Mouse (Mus musculus): ENCODE measurements around the gene Prox1. TPM values are rescaled to one million over a fixed set of nuclear protein-coding genes. Genes with fewer than 3 reads are reported as not detected.

Gene Prox1
- polyA plus RNA-seq (2012; rRNA removed) (3.1 and 3.7 TPM in 2 replicates), polyA plus RNA-seq (2014; fragmentation: Nextera tagmentation; extraction: Ambion mirVana) (4.5 and 5.9 TPM in 2 replicates)

- WGBS (ENCODE audit: insufficient replicate concordance): under 1% methylated on average over 59 of the region's 62 CpGs
- Histone ChIP-seq H3K9ac (replicated peaks) (peak within 1 kb of the TSS; percentile 43), H3K9me3 (ENCODE audit: control insufficient read depth, low read length) (no peaks in the 10 kb centered on the region), H3K27ac (no peak within 1 kb of the TSS), H3K36me3 (replicated peaks; ENCODE audit: control insufficient read depth, insufficient read depth, low read depth) (no peaks in the 10 kb centered on the region), H3K4me1 (replicated peaks; ENCODE audit: control insufficient read depth in 2 of 2, insufficient read depth in 2 of 2, low read length in 1 of 2) (0 out of 4 replicates have a peak, but pooled peaks cover 0 to 3% of the 10 kb centered on the region in 2 experiments), H3K27me3 (ENCODE audit: control insufficient read depth, insufficient read depth, low read length) (peaks cover 64% of the 10 kb centered on the region), H3K4me3 (ENCODE audit: insufficient read depth in 1 of 2, low read depth in 2 of 2, low read length in 2 of 2) (peak within 1 kb of the TSS; percentile 52 to 76), H3K4me2 (ENCODE audit: low read depth) (peak within 1 kb of the TSS; percentile 51)
- DNase-seq (ENCODE audit: low read depth in 3 of 3, low spot score in 3 of 3) (peak in 1 of 3 experiments; percentile 24), ATAC-seq (ENCODE audit: insufficient read depth) (peak; percentile 38; the same call in 1 of the 2 replicates)
- no peak for TF ChIP-seq CTCF (IDR thresholded peaks at IDR 0.05; ENCODE audit: low read depth)
- TF ChIP-seq EP300 (IDR thresholded peaks at IDR 0.05; ENCODE audit: low read depth): no peak
Observed at GRCm38 (mm10) chr1:190169911-190170818, at the start of gene Prox1. Prox1 (minus strand) TSS chr1:190170714.

GRCm38 (mm10) chr1:190216621-190217020 is 46.1 kb upstream of the Prox1 start:
- 73% methylated on average over 15 of the region's 15 CpGs for WGBS (ENCODE audit: insufficient replicate concordance)
- Histone ChIP-seq H3K4me3 (ENCODE audit: insufficient read depth in 1 of 2, low read depth in 2 of 2, low read length in 2 of 2) (no peak overlapping the region), H3K27me3 (ENCODE audit: control insufficient read depth, insufficient read depth, low read length) (no peaks in the 10 kb centered on the region), H3K9ac (replicated peaks) (no peak overlapping the region), H3K27ac (no peak overlapping the region), H3K4me1 (replicated peaks; ENCODE audit: control insufficient read depth in 2 of 2, insufficient read depth in 2 of 2, low read length in 1 of 2) (no peaks in the 10 kb centered on the region), H3K4me2 (ENCODE audit: low read depth) (no peak overlapping the region), H3K36me3 (replicated peaks; ENCODE audit: control insufficient read depth, insufficient read depth, low read depth) (no peaks in the 10 kb centered on the region), H3K9me3 (ENCODE audit: control insufficient read depth, low read length) (no peaks in the 10 kb centered on the region)
- no peak for DNase-seq (ENCODE audit: low read depth in 3 of 3, low spot score in 3 of 3)
- TF ChIP-seq CTCF (IDR thresholded peaks at IDR 0.05; ENCODE audit: low read depth) (no peak), EP300 (IDR thresholded peaks at IDR 0.05; ENCODE audit: low read depth) (no peak)
- ATAC-seq (ENCODE audit: insufficient read depth): no peak

GRCm38 (mm10) chr1:190214626-190215025 is 44.1 kb upstream of the Prox1 start:
- Histone ChIP-seq H3K27me3 (ENCODE audit: control insufficient read depth, insufficient read depth, low read length) (no peaks in the 10 kb centered on the region), H3K27ac (no peak overlapping the region), H3K9me3 (ENCODE audit: control insufficient read depth, low read length) (no peaks in the 10 kb centered on the region), H3K4me3 (ENCODE audit: insufficient read depth in 1 of 2, low read depth in 2 of 2, low read length in 2 of 2) (no peak overlapping the region), H3K36me3 (replicated peaks; ENCODE audit: control insufficient read depth, insufficient read depth, low read depth) (no peaks in the 10 kb centered on the region), H3K9ac (replicated peaks) (no peak overlapping the region), H3K4me1 (replicated peaks; ENCODE audit: control insufficient read depth in 2 of 2, insufficient read depth in 2 of 2, low read length in 1 of 2) (no peaks in the 10 kb centered on the region), H3K4me2 (ENCODE audit: low read depth) (no peak overlapping the region)
- no peak for ATAC-seq (ENCODE audit: insufficient read depth)
- 32% methylated on average over 7 of the region's 7 CpGs for WGBS (ENCODE audit: insufficient replicate concordance)
- no peak for DNase-seq (ENCODE audit: low read depth in 3 of 3, low spot score in 3 of 3)
- TF ChIP-seq CTCF (IDR thresholded peaks at IDR 0.05; ENCODE audit: low read depth) (no peak), EP300 (IDR thresholded peaks at IDR 0.05; ENCODE audit: low read depth) (no peak)

- no peak overlapping the region for H3K9ac ChIP-seq (replicated peaks)
- no peaks in the 10 kb centered on the region for H3K36me3 ChIP-seq (replicated peaks; ENCODE audit: control insufficient read depth, insufficient read depth, low read depth)
- WGBS (ENCODE audit: insufficient replicate concordance): 80% methylated on average over 6 of the region's 6 CpGs
- no peak for TF ChIP-seq CTCF (IDR thresholded peaks at IDR 0.05; ENCODE audit: low read depth)
- no peak for TF ChIP-seq EP300 (IDR thresholded peaks at IDR 0.05; ENCODE audit: low read depth)
- no peaks in the 10 kb centered on the region for H3K27me3 ChIP-seq (ENCODE audit: control insufficient read depth, insufficient read depth, low read length)
- H3K9me3 ChIP-seq (ENCODE audit: control insufficient read depth, low read length): no peaks in the 10 kb centered on the region
- no peak overlapping the region for H3K4me2 ChIP-seq (ENCODE audit: low read depth)
- no peak overlapping the region for H3K4me3 ChIP-seq (ENCODE audit: insufficient read depth in 1 of 2, low read depth in 2 of 2, low read length in 2 of 2)
- no peak for DNase-seq (ENCODE audit: low read depth in 3 of 3, low spot score in 3 of 3)
- H3K4me1 ChIP-seq (replicated peaks; ENCODE audit: control insufficient read depth in 2 of 2, insufficient read depth in 2 of 2, low read length in 1 of 2): no peaks in the 10 kb centered on the region
- H3K27ac ChIP-seq: no peak overlapping the region
- ATAC-seq (ENCODE audit: insufficient read depth): no peak
Observed at GRCm38 (mm10) chr1:190213175-190213574, 42.7 kb upstream of the Prox1 start.

- WGBS (ENCODE audit: insufficient replicate concordance): 71% methylated on average over 8 of the region's 8 CpGs
- Histone ChIP-seq H3K4me1 (replicated peaks; ENCODE audit: control insufficient read depth in 2 of 2, insufficient read depth in 2 of 2, low read length in 1 of 2) (no peaks in the 10 kb centered on the region), H3K9ac (replicated peaks) (no peak overlapping the region), H3K36me3 (replicated peaks; ENCODE audit: control insufficient read depth, insufficient read depth, low read depth) (no peaks in the 10 kb centered on the region), H3K4me2 (ENCODE audit: low read depth) (no peak overlapping the region), H3K27ac (no peak overlapping the region), H3K4me3 (ENCODE audit: insufficient read depth in 1 of 2, low read depth in 2 of 2, low read length in 2 of 2) (no peak overlapping the region), H3K27me3 (ENCODE audit: control insufficient read depth, insufficient read depth, low read length) (no peaks in the 10 kb centered on the region), H3K9me3 (ENCODE audit: control insufficient read depth, low read length) (no peaks in the 10 kb centered on the region)
- TF ChIP-seq CTCF (IDR thresholded peaks at IDR 0.05; ENCODE audit: low read depth) (no peak), EP300 (IDR thresholded peaks at IDR 0.05; ENCODE audit: low read depth) (no peak)
- ATAC-seq (ENCODE audit: insufficient read depth) (no peak), DNase-seq (ENCODE audit: low read depth in 3 of 3, low spot score in 3 of 3) (no peak)
Observed at GRCm38 (mm10) chr1:190207246-190207645, 36.7 kb upstream of the Prox1 start.

All from liver, embryonic 14.5 days (tissue).